Mouse (Mus musculus): ENCODE data around the gene Slc38a8.

The Slc38a8 gene

GRCm38 (mm10) chr8:119501598-119501997 lies at the start of gene Slc38a8:
Gene Slc38a8, minus strand, starts transcription at chr8:119501698.
- no peak for DNase-seq (ENCODE audit: low spot score)

DNA sequence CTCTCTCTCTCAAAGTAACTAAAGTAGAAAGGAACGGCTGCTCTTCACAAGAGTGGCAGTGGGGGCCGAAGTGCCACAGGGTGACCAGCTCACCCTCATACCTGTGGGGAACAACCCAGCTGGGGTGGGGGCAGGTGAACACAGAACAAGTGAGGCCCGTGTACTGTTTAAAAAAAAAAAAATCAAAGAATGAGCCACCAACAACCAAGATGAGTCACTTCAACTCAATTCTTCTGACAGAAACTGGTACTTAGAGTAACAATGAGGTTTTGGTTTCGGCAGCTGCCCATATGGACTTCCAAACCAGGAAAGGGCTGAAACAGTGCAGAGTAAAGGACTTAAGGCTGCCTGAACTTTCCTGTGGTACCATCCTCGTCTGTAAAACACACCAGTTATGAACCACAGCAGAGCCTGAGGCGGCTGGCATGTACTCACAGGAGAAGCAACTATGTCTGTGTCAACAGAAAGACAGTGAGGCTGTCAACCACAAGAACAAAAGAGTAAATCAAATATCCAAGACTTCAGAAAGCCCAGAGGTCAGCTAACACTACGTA lies 47.1 kb upstream of the Slc38a8 start:
- no peak for DNase-seq (ENCODE audit: low spot score)

- DNase-seq (ENCODE audit: low spot score) = no peak
Observed at GRCm38 (mm10) chr8:119547019-119547691, 45.7 kb upstream of the Slc38a8 start.

DNA sequence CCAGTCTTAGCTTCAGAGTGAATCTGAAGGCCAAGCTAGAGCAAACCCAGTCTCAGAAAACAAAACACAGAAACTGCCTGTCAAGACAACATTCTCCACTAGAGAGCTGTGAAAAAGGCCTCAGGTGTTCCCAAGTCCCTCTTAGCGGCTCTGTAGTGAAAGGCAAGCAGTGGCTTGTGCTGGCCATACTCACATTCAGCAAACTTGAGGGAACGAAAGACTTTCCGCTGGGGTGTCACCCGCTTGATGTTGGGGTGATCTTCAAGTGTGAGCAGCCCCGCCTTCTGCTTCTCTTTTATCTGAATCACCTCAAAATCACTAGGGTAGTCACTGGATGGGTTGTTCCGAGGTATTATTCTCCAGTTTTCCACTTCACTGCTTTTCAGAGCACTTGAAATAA lies 44.3 kb upstream of the Slc38a8 start:
- DNase-seq (ENCODE audit: low spot score) = no peak

GRCm38 (mm10) chr8:119545180-119545579 lies 43.7 kb upstream of the Slc38a8 start:
- no peak for DNase-seq (ENCODE audit: low spot score)

DNA sequence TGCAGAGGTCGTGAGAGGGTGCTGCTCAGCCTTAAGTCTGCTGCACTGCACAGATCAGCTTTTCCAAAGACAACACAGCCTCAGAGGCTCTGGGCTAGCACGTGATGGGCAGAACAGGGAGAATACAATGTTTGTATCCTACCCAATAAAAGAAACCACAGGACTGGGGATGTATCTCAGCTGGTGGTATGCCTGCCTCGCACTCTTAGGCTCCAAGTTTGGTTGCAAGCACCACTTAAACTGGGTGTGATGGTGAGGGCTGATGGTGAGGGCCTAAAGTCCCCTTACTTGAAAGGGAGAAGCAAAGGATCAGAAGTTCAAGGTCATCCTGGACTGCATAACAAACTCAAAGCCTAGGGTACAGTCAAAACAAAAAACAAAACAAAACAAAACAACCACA lies 43.1 kb upstream of the Slc38a8 start:
- DNase-seq (ENCODE audit: low spot score) = no peak

- DNase-seq (ENCODE audit: low spot score) = no peak
Observed at GRCm38 (mm10) chr8:119531973-119532372, 30.5 kb upstream of the Slc38a8 start.

DNA sequence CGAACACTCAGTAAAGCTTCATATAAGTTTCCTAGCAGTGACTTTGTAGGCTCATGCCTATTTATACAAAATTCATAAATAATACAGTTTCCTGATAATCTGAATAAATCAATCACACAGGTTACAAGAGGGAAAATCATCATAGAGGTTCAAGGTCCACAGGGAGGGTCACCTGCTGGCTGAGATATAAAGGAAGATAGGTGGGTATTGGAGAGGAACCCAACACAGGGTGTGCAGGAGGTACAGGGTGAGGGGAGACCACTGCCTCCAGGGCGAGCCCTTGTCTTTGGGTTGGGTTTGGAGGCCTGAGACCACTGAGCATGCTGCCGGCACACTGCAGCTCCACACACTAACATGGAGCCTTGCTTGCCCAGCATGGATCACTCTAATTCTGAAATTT lies 29.9 kb upstream of the Slc38a8 start:
- DNase-seq (ENCODE audit: low spot score) = no peak

GRCm38 (mm10) chr8:119530937-119531336 lies 29.4 kb upstream of the Slc38a8 start:
- DNase-seq (ENCODE audit: low spot score) = no peak

DNA sequence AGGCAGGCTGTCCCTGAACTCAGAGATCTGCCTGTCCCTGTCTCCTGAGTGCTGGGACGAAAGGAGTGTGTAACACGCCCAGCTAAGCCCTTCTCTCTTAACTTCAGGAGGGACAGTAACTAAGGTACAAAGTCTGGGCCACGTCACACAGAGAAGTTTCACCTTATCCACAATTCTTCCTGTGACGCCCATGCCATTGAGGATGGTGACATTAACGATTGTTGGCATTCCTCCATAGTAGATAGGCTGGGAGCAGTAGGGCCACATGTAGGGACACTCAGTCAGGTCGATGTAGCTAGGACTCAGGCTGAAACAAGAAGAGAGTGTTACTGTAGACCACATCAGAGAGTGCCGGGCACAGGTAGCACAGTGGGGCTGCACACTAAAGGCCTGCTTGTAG lies 27.3 kb upstream of the Slc38a8 start:
- DNase-seq (ENCODE audit: low spot score) = no peak

DNA sequence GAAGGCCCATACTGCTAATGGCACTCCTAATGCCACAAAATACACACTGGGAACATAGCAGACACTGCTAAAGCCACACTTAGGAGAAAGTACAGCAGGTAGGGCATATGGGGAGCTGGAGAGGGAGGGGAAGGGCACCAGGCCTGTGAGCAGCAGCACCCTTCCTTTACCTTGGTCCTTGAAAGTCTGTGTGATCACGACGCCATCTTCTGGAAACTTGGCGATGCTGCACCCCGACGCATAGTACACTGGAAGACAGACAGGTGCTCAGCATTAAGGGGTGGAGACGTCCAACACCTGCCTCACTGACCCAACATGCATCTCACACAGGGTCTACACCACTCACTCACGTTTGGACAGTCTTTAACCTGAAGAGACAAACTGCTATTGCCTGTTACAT lies 18.6 kb upstream of the Slc38a8 start:
- no peak for DNase-seq (ENCODE audit: low spot score)

GRCm38 (mm10) chr8:119516674-119517073 lies 15.2 kb upstream of the Slc38a8 start:
- DNase-seq (ENCODE audit: low spot score) = no peak

GRCm38 (mm10) chr8:119515767-119516166 lies 14.3 kb upstream of the Slc38a8 start:
- DNase-seq (ENCODE audit: low spot score) = no peak

GRCm38 (mm10) chr8:119514940-119515339 lies 13.4 kb upstream of the Slc38a8 start:
- DNase-seq (ENCODE audit: low spot score) = no peak

GRCm38 (mm10) chr8:119513405-119513804 lies 11.9 kb upstream of the Slc38a8 start:
- no peak for DNase-seq (ENCODE audit: low spot score)

DNA sequence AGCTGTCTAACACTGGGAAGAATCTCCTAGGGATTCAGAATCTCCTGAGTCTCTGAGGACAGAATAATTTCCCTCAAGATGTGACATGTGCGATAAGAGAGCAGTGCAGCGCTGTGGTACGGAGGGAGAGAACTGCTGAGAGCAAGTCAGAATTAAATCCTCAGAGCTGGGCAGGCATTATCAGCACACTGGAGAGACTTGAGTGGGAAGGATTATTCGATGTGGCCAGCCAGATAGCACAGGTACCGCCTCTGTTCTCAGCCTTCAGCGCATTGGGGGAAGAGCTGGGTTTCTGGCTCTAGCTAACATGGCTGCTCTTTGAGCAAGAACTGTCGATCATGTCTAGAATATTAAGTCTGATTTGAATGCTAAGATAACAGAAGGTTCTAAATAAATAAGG lies 10.2 kb upstream of the Slc38a8 start:
- no peak for DNase-seq (ENCODE audit: low spot score)

- DNase-seq (ENCODE audit: low spot score) = no peak
Observed at GRCm38 (mm10) chr8:119510471-119510870, 9.0 kb upstream of the Slc38a8 start.

- DNase-seq (ENCODE audit: low spot score) = no peak
Observed at GRCm38 (mm10) chr8:119506106-119506505, 4.6 kb upstream of the Slc38a8 start.

DNA sequence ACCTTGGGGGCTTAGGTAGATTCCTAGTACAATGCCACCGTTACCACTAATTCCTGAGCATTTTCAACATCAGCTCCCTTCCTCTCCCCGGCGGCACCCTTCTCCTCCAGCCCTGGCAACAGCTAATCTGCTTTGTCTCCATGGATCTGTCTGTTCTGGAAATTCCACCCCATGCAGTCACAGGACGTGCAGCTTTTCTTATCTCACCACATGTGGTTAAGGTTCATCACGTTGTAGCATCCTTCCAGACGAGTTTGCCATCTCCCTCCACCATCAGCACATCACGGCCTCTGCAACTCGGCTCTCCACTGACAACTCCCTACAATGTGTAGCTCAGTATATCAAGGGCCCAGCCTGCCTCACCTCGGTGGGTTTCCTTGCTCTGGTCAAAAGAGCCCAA lies 4.0 kb upstream of the Slc38a8 start:
- DNase-seq (ENCODE audit: low spot score) = no peak

DNA sequence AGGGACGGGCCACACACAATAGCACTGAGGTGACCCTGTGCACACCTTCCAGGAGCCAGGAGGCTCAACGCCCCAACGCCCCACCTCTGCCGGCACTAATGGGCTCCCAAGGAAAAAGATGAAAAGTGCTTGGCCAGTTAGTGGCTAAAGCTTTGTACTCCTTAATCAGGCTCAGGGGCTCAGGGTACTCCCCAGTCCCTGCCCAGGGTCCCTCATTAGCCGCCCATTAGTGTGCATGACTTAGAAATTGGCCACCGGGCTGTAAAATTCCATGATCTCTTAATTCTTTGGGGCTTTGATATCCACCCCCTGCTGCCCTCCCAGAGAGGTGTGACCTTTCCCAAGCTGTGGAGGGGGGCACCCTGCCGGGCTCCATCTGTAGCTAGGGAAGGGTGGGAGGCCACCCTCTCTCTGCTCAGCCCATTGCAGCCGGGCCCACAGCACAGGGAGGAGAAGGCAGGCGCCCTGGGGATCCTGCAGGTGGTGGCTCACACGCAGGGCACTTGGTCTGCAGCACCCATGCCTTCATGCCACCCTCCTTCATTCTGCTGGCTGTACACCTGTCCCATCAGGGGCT lies 1.8 kb upstream of the Slc38a8 start:
- no peak for DNase-seq (ENCODE audit: low spot score)

- no peak for DNase-seq (ENCODE audit: low spot score)
Observed at GRCm38 (mm10) chr8:119502111-119502510, 613 bp upstream of the Slc38a8 start.

- DNase-seq (ENCODE audit: low spot score) = no peak
Observed at GRCm38 (mm10) chr8:119499836-119500235, 1.7 kb downstream of the Slc38a8 start.

GRCm38 (mm10) chr8:119496848-119497247 lies 4.7 kb downstream of the Slc38a8 start:
- DNase-seq (ENCODE audit: low spot score) = peak; percentile 51

DNA sequence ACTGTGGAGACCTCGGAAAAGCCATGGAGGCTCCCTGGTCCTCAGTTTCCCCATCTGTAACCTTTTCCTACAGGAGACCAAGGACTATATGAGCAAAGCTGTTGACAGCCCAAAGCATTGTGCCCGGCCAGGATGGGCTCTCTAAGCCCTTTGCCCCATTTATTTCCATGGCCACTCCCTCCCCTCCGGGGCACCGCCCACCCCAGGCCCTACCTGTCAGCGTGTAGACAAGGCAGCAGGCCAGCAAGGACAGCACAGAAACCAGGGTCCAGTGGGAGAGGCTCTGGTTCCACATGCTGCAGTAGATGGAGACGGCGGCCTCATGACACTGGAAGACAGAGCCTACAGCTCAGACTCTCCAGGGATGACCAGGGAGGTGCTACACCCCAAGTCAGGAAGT lies 14.4 kb downstream of the Slc38a8 start:
- no peak for DNase-seq (ENCODE audit: low spot score)

All from ovary, postnatal 36 days (tissue).